Mouse (Mus musculus) frontal cortex, postnatal 14 days (tissue): ENCODE results near the gene Stt3b.

ENCODE experiments used
- DNase-seq, 2 experiments: peaks; one replicate each; pipeline ENCODE4 v3.0.0; 2022; ENCODE audit warnings: low spot score in 2 of 2

Gene Stt3b

DNA sequence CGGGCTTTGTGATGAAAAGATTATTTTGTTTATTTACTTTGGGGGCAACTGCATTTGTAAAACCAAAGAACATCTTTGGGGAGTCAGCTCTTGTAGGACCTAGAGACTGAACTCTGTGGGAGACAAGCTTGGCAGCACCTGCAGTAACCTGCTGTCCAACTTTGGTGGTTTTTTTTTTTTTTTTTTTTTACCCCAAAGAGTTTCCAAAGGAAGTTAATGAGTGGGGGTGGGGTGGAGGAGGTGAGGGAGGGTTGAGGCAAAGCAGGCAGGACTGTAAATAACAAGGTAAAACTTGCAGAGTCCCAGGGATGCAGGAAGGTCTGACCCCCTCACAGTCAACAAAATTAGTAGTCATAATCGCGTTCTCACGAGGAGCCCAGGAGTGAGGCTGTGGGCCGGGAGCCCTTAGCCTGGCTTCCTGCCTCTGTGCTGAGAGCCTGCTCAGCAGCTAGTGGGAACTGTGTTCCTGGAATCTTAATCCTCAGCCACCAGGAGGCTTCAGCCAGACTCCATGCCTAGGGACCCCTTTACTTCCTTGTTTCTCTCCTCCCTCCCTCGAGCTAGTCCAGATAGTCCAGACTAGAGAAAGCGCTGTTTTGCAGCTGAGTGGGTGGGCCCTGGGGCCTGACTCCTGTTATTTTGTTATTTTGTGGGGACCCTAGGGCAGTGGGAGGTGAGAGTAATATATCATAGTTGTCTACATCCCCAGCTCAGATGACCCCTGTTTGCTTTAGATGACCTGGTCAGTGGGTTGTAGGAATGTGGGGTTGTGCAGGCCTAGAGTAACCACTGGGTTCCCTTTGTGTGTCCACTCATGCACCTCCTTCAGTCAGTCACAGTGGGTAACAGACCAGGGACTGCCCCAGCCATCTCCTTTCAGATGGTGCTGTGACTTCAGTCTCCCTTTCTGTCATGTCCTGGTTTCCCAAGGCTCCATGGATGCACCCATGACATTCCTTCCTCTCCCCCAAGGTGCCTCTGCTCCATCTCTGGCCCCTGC lies 95.3 kb downstream of the Stt3b start:
- no peak for DNase-seq

DNA sequence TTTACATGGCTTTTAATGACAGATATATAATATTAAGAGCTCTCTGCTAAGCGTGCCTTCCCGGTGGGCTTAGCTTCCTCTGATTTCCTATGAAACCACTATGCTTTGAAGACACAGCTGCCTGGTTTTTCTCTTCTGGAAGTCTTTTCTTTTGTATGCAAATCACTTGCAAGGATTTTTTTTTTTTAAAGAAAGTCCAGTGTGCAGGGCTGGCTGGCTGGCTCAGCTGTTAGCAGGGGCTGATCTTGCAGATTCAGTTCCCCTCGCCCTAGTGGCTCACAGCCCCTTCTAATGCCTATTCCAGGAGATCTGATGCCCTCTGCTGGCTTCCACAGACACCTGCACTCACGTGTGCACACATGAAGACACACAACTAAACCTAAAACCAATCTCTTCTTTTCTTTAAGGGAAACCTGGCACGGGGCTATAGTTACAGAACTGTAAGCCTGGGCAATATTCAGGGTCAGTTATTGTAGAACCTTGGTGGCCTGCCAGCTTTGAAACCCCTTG lies 96.4 kb downstream of the Stt3b start:
- no peak for DNase-seq

DNA sequence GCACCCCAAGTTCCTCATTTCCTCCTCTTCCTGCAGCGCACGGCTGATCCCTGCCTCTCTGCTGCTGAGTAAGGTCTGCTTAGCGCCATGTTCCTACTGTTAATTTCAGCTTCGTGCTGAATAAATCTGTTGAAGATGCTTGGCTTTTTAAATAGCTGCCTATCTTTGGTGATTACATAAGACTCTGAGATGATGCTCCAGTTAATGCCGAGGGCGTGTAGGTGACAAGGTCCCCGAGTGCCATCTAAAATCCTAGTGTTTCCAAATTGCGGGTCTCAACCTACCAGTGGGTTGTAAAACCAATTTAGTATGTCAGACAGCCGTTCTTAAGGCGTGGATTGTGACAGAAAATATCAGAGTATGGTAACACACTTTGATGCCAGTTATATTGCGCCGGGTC lies 99.7 kb downstream of the Stt3b start:
- no peak for DNase-seq

DNA sequence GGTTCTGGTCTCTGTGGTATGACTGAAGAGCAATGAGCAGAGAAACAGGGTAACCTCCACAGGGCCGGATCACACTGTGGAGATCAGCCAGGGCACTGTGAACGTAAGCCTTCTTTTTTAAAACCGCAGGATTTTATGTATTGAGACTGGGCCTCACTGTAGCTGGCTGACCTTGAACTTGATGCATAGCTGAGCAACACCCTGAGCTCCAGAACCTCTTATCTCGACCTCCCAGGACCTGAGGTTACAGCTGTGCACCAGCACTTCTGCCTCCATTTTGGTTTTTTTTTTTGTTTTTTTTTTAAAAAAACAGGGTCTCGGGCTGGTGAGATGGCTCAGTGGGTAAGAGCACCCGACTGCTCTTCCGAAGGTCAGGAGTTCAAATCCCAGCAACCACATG lies 100.5 kb downstream of the Stt3b start:
- DNase-seq: no peak

DNA sequence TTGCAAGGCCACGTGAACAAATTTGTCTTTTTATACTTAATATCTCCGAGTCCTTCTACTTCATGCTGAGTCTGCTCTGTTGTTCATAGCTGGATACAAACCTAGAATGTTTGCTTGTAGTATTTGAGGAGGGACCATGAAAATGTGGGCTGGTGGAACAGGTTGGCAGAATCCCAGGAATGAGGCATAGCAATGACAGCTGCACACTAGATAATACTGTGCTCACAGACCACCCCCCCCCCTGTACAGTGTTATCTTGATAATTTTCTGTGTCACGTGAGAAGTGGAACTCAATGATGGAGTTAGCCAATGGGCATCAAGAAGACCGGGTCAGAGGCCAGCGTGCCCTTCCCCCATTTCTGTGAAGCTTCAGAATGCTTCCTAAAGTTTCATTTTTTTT lies 104.0 kb downstream of the Stt3b start:
- no peak for DNase-seq

DNA sequence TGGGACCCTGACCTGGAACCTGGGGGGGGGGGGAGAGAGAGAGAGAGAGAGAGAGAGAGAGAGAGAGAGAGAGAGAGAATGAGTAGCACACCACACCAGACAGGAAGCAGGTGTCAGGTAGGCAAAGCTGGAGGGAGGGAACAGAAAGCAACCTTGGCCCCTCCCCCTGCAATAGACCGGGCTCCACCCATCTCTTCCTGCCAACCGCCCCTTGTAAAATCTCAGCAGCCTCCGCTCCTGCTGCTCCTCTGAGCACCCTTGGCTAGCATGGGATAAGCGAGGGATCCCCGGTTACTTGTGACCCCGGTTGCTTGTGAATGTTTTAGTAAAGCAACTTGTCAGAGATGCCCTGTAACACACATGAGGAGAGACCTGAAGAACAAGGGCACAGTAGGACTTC lies 104.7 kb downstream of the Stt3b start:
- no peak for DNase-seq

DNA sequence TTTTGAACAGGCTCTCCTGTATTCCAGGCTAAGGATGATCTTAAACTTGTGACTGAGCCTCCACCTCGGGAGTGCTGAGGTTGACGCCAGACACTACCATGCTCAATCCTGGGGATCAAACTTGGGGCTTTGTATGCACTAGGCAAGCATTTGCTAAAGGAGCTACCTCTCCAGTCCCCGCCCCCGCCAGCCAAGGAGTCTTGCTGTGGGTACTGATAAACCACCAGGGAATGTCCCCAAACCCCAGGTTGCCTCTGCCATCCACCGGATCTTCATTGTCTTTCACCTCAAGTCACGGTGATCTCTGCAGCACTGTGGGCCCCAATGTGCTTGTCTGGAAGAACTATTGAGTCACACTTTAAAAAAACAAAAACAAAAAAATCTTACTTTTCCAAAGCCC lies 107.1 kb downstream of the Stt3b start:
- no peak for DNase-seq

DNA sequence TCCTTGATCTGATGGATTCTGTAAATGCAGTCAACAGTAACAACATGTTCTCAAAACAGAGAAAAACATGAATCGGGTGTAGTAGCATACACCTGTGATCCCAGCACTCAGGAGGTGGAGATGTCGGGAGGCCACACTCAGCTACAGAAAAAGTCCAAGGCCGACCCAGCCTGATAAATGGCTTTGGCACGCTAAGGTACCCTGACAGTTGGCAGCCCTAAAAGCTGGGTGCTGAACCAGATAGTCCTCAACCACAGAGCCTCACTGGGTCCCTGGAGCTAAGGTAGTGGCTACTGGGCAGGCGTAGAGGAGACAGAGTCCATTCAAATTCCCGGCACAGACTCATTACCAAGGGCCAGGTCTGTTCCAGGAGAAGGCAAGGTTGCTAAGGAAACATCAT lies 109.0 kb downstream of the Stt3b start:
- no peak for DNase-seq

DNA sequence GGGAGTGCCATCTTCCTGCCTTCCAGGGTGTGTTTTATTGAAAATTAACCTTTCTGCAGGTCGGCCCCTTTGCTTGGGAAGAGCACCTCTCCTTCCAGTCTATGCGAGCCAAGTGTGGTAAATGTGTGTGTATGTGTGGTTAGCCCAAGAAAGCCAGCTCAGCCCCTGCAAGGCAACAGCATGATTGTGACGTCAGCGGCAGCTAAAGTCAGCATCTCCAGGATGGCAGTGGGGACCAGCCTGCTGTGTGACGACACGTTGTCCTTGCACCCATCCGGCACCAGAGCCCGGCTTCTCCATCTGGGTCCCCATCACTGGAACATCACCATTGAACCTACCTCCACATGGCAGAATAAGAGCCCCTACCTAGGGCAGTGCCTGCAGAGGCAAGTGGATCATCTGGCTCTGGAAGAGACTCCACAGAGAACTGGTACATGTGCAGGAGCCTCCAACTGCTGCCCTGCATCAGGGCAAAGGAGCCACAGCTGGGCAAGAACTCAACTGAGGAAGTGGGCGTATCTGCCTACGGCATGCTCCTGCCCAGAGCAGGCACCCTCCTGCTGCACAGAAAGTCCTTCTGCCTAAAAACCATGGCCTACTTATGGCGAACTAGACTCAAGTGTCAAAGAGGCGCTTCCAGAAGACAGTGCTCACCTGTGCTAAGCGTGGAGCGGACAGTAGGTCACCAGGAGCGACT lies 109.9 kb downstream of the Stt3b start:
- DNase-seq: no peak

DNA sequence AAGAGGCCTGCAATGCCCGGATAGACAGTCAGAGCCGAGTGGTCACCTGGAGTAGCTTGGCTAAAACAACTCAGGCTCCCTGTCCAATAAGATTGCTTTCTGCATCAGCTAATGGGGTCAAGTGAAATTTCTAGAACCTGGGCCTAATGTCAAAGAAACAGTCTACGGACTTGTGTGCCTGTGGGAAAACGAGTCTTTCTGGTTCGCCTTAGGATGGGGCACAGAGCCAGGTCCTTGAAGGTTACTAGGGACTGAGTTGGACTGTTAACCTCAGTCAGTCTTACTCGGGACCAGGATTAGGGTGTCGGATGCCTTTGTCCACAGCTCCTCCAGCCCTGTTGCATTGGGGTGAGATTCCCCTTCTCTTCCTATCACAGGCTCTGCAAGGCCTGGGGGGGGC lies 113.1 kb downstream of the Stt3b start:
- no peak for DNase-seq

DNA sequence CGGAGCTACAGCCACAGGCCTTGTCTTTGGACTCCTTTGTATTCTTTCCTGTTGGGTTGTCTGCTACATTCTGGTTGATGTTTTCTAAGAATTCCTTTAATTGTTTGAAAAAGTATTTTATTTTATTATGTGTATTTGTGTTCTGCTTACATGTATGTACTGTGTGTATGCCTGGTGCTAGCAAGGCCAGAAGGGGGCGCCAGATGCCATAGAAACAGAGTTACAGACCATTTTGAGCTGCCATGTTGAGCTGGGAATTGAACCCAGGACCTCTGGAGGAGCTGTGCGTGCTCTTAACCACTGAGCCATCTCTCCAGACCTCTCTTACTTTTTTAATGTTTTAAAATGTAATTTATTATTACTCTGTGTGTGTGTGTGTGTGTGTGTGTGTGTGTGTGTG lies 117.3 kb downstream of the Stt3b start:
- DNase-seq: no peak
